Mouse (Mus musculus): ENCODE results near the gene Rab14.

Rab14 gene

DNA sequence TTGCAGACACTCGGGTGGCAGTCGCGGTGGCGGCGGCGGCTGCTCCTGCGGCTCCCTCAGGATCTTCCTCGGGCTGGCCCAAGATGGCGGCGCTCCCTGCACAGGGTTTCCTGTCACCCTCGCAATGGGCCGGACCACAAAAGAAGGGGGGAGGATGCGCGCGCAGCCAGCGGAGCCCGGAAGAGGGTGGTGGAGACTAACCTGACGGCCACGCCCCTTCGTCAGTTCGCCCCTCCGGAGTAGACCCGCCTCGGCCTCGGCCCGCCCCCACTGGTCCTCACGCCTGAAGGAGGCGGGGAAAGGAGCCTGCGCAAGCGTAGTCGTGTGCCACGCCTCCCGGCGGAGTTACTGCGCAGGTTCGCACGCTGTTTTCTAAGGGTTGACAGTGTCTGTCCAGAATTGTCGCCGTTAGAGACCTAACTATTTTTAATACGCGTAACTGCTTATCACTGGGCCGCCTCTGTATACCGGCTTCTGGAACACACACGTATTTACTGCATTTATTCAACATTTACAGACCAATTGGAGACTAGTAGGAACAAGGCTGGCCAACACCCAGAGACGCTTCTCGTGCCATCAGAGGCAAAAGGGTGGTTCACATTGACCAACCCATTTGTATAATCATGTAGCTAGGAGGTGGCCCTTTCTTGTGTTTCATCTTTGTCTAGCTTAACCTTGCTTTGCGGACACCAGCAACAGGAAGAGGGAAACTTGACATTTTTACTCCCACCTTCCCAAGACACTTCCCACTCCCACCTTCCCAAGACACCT is at the start of gene Rab14:
Gene Rab14, minus strand, starts transcription at position 223 of the 771 bp plus-strand sequence.
- peak; percentile 99 for DNase-seq (ENCODE audit: low spot score)

GRCm38 (mm10) chr2:35247763-35248162 is 46.8 kb upstream of the Rab14 start:
- DNase-seq (ENCODE audit: low spot score), result no peak

- no peak for DNase-seq (ENCODE audit: low spot score)
Measured at GRCm38 (mm10) chr2:35244241-35244640, 43.3 kb upstream of the Rab14 start.

DNA sequence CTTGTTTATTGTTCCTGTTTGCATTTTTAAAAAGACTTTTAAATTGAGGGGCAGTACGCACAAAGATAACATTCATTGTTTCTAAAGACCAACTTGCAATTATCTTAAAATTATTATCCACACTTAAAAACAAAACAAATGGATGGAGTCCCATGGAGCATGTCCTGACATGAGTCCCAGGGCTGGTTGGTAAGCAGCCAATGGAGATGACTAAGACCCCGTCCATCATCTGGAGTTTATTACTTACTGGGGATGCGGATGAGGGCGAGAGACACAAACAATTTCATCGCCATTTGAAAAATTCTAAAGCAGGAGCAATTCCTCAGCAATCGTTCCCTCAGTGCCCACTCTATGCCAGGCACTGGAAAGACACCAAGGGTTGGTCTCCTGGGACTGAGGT is 34.1 kb upstream of the Rab14 start:
- DNase-seq (ENCODE audit: low spot score), result no peak

DNA sequence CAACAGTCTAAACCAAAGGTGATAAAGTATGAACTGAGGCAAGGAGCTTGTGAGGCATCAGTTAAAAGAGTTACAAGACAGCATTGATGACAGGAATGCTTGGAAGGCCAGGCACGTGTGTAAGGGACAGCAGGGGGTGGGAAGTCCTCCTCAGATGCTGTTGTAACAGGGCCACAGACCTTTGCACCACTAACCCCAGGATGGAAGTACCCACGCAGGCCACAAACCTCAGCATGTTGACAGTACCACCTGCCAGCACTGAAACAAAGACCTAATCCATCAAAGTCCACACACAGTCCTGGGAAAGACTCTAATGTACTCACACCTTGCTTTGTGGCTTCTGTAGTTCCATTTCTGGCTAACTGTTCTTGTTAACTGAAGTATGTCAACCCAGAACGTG is 33.0 kb upstream of the Rab14 start:
- DNase-seq (ENCODE audit: low spot score), result no peak

- no peak for DNase-seq (ENCODE audit: low spot score)
Measured at GRCm38 (mm10) chr2:35232595-35233445, 31.9 kb upstream of the Rab14 start.

DNA sequence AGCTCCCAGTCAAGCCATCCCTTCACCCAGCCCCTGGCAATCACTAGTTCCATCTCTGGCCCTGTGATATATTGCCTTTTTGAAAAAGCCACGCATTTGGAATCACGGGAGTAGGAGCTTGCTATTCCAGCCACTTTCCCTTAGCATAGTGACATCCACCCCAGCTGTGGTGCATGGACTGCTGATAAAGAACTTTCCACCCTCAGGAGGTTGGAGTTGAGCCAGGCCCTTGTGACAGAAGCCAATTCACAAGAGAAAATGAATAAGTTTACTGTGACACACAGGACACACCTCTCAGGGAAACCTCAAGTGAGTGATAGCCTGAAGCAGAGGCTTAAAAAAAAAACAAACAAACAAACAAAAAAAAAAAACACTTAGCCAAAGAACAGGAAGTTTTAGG is 31.0 kb upstream of the Rab14 start:
- no peak for DNase-seq (ENCODE audit: low spot score)

DNA sequence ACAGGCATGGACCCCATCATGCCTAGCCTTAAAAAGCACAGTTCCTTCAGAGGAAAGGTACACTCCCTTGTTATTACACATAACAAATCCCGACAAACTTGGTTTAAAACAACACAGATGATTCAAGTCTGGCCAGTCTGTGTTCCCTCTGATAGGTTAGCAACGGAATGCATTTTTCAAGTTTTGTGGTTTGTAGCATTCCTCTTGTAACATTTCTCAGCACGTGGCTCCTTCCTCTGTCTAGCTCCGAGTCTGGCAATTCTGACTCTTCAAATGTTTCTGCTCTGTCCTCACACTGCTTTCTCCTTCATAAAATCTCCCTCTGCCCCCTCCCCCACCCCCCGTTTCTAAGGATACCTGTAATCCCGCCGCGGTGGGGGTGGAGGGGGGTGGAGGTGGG is 29.3 kb upstream of the Rab14 start:
- no peak for DNase-seq (ENCODE audit: low spot score)

DNA sequence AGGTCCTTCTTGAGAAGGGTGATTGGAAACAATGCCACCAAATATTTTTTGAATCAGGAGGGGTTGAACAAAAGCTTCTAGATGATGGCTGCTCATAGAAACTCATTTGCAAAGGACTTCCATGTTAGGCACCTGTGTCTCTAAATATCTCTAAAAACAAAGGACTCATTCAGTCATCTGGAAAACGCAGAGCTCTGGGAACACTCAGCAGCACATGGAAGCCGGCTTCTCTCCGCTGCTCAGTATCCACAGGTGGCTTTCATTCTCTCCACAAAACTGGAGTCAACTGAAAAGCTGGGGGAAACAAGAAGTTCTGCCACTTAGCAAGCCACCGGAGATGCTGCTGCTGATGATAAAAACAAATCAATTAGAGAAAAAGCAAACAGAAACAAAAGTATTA is 27.2 kb upstream of the Rab14 start:
- no peak for DNase-seq (ENCODE audit: low spot score)

- DNase-seq (ENCODE audit: low spot score), result no peak
Measured at GRCm38 (mm10) chr2:35224285-35224684, 23.4 kb upstream of the Rab14 start.

DNA sequence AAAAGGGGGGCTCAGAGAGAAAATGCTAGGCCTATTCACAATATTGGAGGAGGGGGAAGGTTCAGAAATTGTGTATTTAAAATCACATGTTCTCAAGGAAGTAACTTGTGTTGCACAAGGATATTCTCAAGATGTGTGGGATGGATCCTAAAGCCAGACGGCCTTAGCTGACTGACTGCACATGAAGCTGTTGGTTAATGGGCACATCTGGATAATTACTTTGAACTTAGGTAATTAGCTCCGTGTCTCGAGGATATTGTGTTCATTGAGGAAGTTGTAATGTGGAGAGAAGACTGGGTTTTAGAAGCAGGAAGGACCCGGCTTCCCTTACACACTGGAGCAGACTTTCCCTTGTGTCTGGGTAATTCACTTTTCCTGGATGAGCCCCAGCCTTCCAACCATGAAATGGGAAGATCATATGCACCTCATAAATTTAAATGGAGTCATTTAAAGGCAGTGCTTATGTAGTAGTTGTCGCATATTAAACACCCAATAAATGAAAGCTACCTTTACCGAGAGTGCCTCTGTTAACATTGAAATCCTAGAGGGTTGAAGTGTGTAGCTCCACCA is 22.0 kb upstream of the Rab14 start:
- no peak for DNase-seq (ENCODE audit: low spot score)

GRCm38 (mm10) chr2:35218736-35219135 is 17.8 kb upstream of the Rab14 start:
- no peak for DNase-seq (ENCODE audit: low spot score)

DNA sequence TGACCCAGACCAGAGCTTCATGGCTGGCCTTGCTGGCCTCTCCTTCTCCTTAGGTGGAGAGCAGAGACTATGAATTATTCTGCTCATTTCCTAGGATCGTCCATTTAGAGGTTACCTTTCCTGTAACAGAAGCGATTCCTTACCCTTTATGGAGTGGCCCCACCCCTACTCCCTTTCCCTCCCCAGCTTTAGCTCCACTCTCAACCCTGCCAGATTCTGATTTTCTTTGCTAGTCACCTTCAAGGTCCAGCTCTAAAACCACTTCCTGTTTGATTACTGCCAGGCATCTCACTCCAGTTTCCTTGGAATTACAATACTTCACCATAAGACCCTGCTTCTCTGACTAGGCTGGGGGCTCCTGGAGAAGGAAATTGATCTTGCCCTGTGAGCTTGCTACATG is 15.8 kb upstream of the Rab14 start:
- DNase-seq (ENCODE audit: low spot score), result no peak

GRCm38 (mm10) chr2:35215363-35215762 is 14.4 kb upstream of the Rab14 start:
- DNase-seq (ENCODE audit: low spot score), result no peak

DNA sequence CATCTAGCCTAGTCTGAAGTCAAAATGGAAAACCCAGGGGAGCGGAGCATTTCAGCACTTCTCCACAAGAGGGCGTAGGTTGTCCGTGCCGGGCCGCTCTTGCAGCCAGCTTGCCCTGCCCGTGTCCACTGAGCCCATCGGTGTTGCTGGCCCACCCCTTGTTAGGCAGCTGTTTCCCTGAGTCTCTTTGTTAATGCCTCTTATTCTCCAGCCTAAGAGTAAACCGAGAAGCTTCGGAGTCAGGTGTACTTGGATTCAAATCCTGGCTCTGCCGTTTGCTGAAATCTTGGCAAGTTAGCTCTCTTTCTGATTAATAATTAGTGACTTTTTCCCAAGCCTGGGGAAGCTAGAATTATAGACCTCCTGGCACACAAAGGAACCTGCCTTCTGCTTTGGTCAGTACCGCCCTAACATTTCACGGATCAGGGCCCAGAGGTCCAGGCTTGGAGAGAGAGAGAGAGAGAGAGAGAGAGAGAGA is 14.0 kb upstream of the Rab14 start:
- DNase-seq (ENCODE audit: low spot score), result peak; percentile 85

GRCm38 (mm10) chr2:35213345-35213910 is 12.5 kb upstream of the Rab14 start:
- no peak for DNase-seq (ENCODE audit: low spot score)

GRCm38 (mm10) chr2:35211681-35212080 is 10.8 kb upstream of the Rab14 start:
- no peak for DNase-seq (ENCODE audit: low spot score)

GRCm38 (mm10) chr2:35208931-35209665 is 8.2 kb upstream of the Rab14 start:
- no peak for DNase-seq (ENCODE audit: low spot score)

- no peak for DNase-seq (ENCODE audit: low spot score)
Measured at GRCm38 (mm10) chr2:35208054-35208453, 7.1 kb upstream of the Rab14 start.

GRCm38 (mm10) chr2:35206761-35207160 is 5.8 kb upstream of the Rab14 start:
- DNase-seq (ENCODE audit: low spot score), result no peak

- DNase-seq (ENCODE audit: low spot score), result no peak
Measured at GRCm38 (mm10) chr2:35203729-35204128, 2.8 kb upstream of the Rab14 start.

Data from ovary, postnatal 10 days (tissue).